Mouse (Mus musculus) small intestine, adult 2 months (tissue): ENCODE data around the gene Olfr710. TPM values are rescaled to one million over a fixed set of nuclear protein-coding genes. Genes with fewer than 3 reads are reported as not detected.
"Not testable (repeated sequence)": the region's sequence is repeated elsewhere in the genome, so short reads cannot be mapped to it uniquely, and the experiment has no call there.

Experiments used
- H3K27ac ChIP-seq: fragments of 200-500 bp; 2 replicates; pipeline ENCODE4 v1.5.1; 2012; ENCODE audit warnings: low read depth, low read length, control low read depth, inconsistent platforms; ENCODE audit not compliant: insufficient read depth
- H3K27me3 ChIP-seq: fragments of 200-500 bp; 2 replicates; pipeline ENCODE4 v1.6.1; 2012; ENCODE audit warnings: mild to moderate bottlenecking, moderate library complexity, low read length, inconsistent platforms; ENCODE audit not compliant: control insufficient read depth, insufficient read depth
- H3K36me3 ChIP-seq: fragments of 200-500 bp; 2 replicates; pipeline ENCODE4 v1.6.1; 2012; ENCODE audit warnings: mild to moderate bottlenecking, low read length, control low read depth, inconsistent platforms; ENCODE audit not compliant: control insufficient read depth, insufficient read depth
- H3K4me1 ChIP-seq: fragments of 200-500 bp; 2 replicates; pipeline ENCODE4 v1.6.1; 2012; ENCODE audit warnings: low read length, inconsistent platforms, mixed read lengths; ENCODE audit not compliant: control insufficient read depth, insufficient read depth, insufficient read length
- H3K4me3 ChIP-seq: fragments of 200-500 bp; 2 replicates; pipeline ENCODE4 v1.5.1; 2012; ENCODE audit warnings: low read depth, mild to moderate bottlenecking, control low read depth, inconsistent platforms, low read length, moderate library complexity
- CTCF ChIP-seq: fragments of 200-500 bp; IDR thresholded peaks from 2 replicates; pipeline ENCODE4 v1.5.1; 2012; ENCODE audit warnings: low read depth, mild to moderate bottlenecking, control low read depth, inconsistent platforms, low read length, moderate library complexity, mixed read lengths; ENCODE audit not compliant: insufficient replicate concordance, insufficient read length; ENCODE audit errors: extremely low read depth
- POLR2A ChIP-seq: fragments of 200-500 bp; IDR thresholded peaks from 2 replicates; pipeline ENCODE4 v1.6.1; 2012; ENCODE audit warnings: low read depth, mild to moderate bottlenecking, control low read depth, inconsistent platforms, low read length, moderate library complexity
- WGBS: fragments of 180-500 bp; shearing (Covaris S2); methylation state at CpG from one replicate; pipeline ENCODE4 v1.1.7; 2018; 5-methylcytosine and 5-hydroxymethylcytosine counted together
- polyA plus RNA-seq: library from polyadenylated mRNA; depleted of rRNA; stranded (reverse); fragments of >200 nt; gene quantifications from 2 replicates; pipeline ENCODE4 v1.2.3, GENCODE M21; 2012; rRNA removed

Gene Olfr710
- polyA plus RNA-seq, result not detected in 2 replicates

DNA sequence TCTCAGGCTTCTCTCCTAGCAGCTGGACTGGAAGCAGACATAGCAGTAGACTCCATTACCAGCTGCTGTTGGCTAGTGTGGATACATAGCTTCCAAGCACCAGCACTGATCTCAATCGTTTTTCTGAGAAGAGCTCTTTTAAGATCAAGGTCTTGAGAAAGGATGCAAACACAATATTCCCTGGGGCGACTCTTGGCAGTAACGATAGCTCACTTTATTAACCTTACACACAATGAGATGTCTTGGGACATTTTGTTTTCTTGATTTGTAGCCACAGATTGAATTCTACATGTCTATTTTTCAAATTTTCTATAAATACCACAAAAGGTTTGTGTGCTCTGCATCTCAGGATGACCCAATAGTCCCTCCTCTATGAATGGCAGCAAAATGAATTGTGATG lies at the start of gene Olfr710:
Gene Olfr710, minus strand, starts transcription at position 101 of the 400 bp plus-strand sequence.
- Histone ChIP-seq H3K36me3 (no peaks in the 10 kb centered on the region), H3K4me3 (no peak within 1 kb of the TSS), H3K27ac (no peak within 1 kb of the TSS), H3K4me1 (no peaks in the 10 kb centered on the region), H3K27me3 (no peaks in the 10 kb centered on the region)
- WGBS, result 73% methylated on average over 3 of the region's 3 CpGs
- TF ChIP-seq CTCF (no peak), POLR2A (no peak)

GRCm38 (mm10) chr7:106985236-106985635 lies 37.1 kb upstream of the Olfr710 start:
- 88% methylated on average over 3 of the region's 3 CpGs for WGBS
- Histone ChIP-seq H3K4me1 (no peaks in the 10 kb centered on the region), H3K4me3 (no peak overlapping the region)

GRCm38 (mm10) chr7:106975353-106975752 lies 27.2 kb upstream of the Olfr710 start, which contains the start of gene Olfr711:
Gene Olfr711, minus strand, starts transcription at chr7:106975453.
- Histone ChIP-seq H3K4me3 (no peak within 1 kb of the TSS), H3K27ac (no peak within 1 kb of the TSS), H3K4me1 (no peaks in the 10 kb centered on the region), H3K36me3 (no peaks in the 10 kb centered on the region), H3K27me3 (0 out of 2 replicates have a peak, but pooled peaks cover 2% of the 10 kb centered on the region)
- WGBS, result 73% methylated on average over 1 of the region's 1 CpGs
- no peak for TF ChIP-seq CTCF
- TF ChIP-seq POLR2A, result no peak

More at GRCm38 (mm10) chr7:106985236-106985635, 37.1 kb upstream of the Olfr710 start:
- Histone ChIP-seq H3K36me3 (no peaks in the 10 kb centered on the region), H3K27me3 (no peaks in the 10 kb centered on the region), H3K27ac (no peak overlapping the region)
- TF ChIP-seq POLR2A, result no peak
- no peak for TF ChIP-seq CTCF

DNA sequence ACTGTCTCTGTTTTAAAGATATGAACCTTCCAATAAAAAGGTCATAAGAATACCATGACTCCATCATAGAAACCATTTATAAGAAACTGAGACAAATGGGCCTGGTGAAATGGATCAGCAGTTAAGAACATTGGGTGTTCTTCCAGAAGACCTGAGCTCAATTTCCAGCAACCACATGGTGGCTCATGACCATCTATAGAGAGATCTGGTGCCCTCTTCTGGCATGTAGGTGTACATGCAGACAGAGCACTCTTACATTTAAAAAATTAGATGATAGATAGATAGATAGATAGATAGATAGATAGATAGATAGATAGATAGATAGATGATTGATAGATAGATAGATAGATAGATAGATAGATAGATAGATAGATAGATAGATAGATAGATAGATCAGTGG lies 19.4 kb upstream of the Olfr710 start:
- H3K4me3 ChIP-seq, H3K27me3 ChIP-seq, H3K27ac ChIP-seq, H3K4me1 ChIP-seq, H3K36me3 ChIP-seq: not testable (repeated sequence)

DNA sequence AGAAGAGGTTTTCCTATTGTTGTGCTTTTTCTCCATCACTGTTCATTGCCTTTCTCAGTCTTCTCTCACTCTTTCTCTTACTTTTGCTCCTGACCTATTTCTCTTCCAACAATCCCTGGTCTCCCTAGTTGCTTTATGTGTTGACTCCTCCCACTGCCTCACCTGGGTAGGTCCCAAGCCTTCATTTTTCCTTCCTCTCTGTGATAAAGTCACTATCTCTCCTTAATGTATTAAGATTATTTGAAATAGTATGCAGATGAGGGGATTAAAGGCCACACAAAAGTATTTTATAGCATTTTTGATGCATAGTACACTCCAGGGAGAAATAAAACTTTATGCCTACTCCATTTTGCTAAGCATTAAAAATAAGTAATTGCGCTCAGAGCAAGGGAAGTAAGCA lies 15.7 kb upstream of the Olfr710 start, which contains the start of gene Olfr6:
Gene Olfr6, minus strand, starts transcription at position 101 of the 400 bp plus-strand sequence.
- Histone ChIP-seq H3K27ac (no peak within 1 kb of the TSS), H3K4me3 (no peak within 1 kb of the TSS), H3K36me3 (no peaks in the 10 kb centered on the region), H3K27me3 (no peaks in the 10 kb centered on the region), H3K4me1 (no peaks in the 10 kb centered on the region)
- WGBS, result 94% methylated on average over 1 of the region's 1 CpGs
- TF ChIP-seq POLR2A (no peak), CTCF (no peak)

DNA sequence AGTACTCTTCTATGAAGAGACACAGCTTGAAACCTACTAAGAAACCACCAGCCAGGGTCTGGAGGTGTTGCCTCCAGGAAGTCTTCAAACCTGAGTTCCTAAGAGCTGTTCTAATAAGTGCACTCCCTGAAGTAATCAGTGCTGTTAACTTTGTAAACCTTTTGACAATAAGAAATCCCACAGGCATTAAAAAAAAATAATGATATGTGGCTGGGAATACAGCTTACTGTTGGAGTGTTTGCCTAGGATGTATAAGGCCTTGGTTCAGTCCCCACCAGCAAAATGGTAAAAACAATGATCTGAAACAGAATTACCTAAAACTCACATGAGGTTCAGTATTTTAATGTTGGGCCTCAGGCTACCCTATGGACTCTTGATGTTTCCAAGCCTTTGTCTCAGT lies 16.0 kb downstream of the Olfr710 start, which contains the start of gene Olfr709-ps1:
Gene Olfr709-ps1, minus strand, starts transcription at position 101 of the 400 bp plus-strand sequence.
- Histone ChIP-seq H3K27ac (no peak within 1 kb of the TSS), H3K36me3 (no peaks in the 10 kb centered on the region), H3K4me1 (no peaks in the 10 kb centered on the region), H3K27me3 (no peaks in the 10 kb centered on the region), H3K4me3 (no peak within 1 kb of the TSS)
- no peak for TF ChIP-seq POLR2A

DNA sequence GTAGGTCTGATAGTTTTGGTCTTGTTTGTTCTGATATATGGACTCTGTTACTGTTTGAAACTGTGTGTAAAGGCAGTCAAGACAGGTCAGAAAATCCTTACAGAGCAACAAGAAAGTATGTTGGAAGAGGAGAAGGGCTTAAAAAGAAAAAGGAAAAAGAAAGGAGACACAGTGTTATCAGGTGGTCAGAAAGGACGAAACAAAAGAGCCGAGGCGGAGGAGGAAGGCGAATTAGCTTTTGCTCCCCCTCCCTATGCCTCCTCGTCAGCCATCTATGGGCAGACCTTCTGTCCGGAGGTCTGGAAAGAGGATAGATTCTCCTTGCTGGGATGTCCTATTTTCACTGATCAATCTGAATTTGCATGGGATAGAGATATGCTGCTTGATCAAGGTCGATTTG lies 27.2 kb downstream of the Olfr710 start:
- not testable (repeated sequence) for H3K27me3 ChIP-seq, H3K27ac ChIP-seq, H3K36me3 ChIP-seq, H3K4me1 ChIP-seq, H3K4me3 ChIP-seq
- 94% methylated on average over 7 of the region's 7 CpGs for WGBS

GRCm38 (mm10) chr7:106907676-106908075 lies 40.4 kb downstream of the Olfr710 start, which contains the start of gene Olfr1532-ps1:
Gene Olfr1532-ps1, plus strand, starts transcription at chr7:106908001.
- no peak for TF ChIP-seq POLR2A
- no peaks in the 10 kb centered on the region for H3K27me3 ChIP-seq
- no peak within 1 kb of the TSS for H3K27ac ChIP-seq
- no peaks in the 10 kb centered on the region for H3K36me3 ChIP-seq
- H3K4me3 ChIP-seq, result no peak within 1 kb of the TSS
- H3K4me1 ChIP-seq, result peaks cover 2% of the 10 kb centered on the region; the same call in 1 of the 2 replicates
- WGBS, result 52% methylated on average over 2 of the region's 2 CpGs

- 96% methylated on average over 3 of the region's 3 CpGs for WGBS
These were observed 47.0 kb downstream of the Olfr710 start, which contains the start of gene Olfr707 for GRCm38 (mm10) chr7:106901141-106901540. Gene Olfr707, minus strand, starts transcription at chr7:106901241.

More at GRCm38 (mm10) chr7:106901141-106901540, 47.0 kb downstream of the Olfr710 start, which contains the start of gene Olfr707:
- not testable (repeated sequence) for H3K4me1 ChIP-seq, H3K27me3 ChIP-seq, H3K4me3 ChIP-seq, H3K27ac ChIP-seq, H3K36me3 ChIP-seq
